Mouse (Mus musculus) thymus, postnatal 0 days (tissue): ENCODE results near the gene Fam161a. TPM values are rescaled to one million over a fixed set of nuclear protein-coding genes. Genes with fewer than 3 reads are reported as not detected.

ENCODE experiments used
- DNase-seq: peaks from one replicate; pipeline ENCODE4 v3.0.0-alpha.2; 2015; ENCODE audit warnings: low spot score
- polyA plus RNA-seq: library from polyadenylated mRNA; unstranded; fragments of >200 nt; fragmentation: Nextera tagmentation; extraction: Ambion mirVana; gene quantifications from 2 replicates; pipeline ENCODE4 v1.2.1, GENCODE M21; 2015

The Fam161a gene
- polyA plus RNA-seq: 1.3 and 2.0 TPM in 2 replicates

- peak; percentile 61 for DNase-seq
These were observed at the start of gene Fam161a for GRCm38 (mm10) chr11:23007481-23008180. Fam161a (plus strand) TSS chr11:23007531.

GRCm38 (mm10) chr11:22957791-22958374 lies 49.4 kb upstream of the Fam161a start:
- DNase-seq: no peak

GRCm38 (mm10) chr11:22962101-22962500 lies 45.2 kb upstream of the Fam161a start:
- no peak for DNase-seq

- no peak for DNase-seq
These were observed 42.9 kb upstream of the Fam161a start for GRCm38 (mm10) chr11:22964401-22964800.

- peak; percentile 13 for DNase-seq
These were observed 41.8 kb upstream of the Fam161a start for GRCm38 (mm10) chr11:22965503-22965902.

- peak; percentile 49 for DNase-seq
These were observed 37.8 kb upstream of the Fam161a start for GRCm38 (mm10) chr11:22969486-22969885.

- no peak for DNase-seq
These were observed 36.8 kb upstream of the Fam161a start for GRCm38 (mm10) chr11:22970546-22970945.

GRCm38 (mm10) chr11:22971835-22972709 lies 35.3 kb upstream of the Fam161a start, which contains the start of gene Zrsr1:
Zrsr1 (plus strand) TSS chr11:22972005.
- peak; percentile 78 for DNase-seq

- peak; percentile 80 for DNase-seq
These were observed 34.4 kb upstream of the Fam161a start for GRCm38 (mm10) chr11:22972746-22973526.

- DNase-seq: no peak
These were observed 33.7 kb upstream of the Fam161a start for GRCm38 (mm10) chr11:22973599-22973998.

- no peak for DNase-seq
These were observed 29.1 kb upstream of the Fam161a start for GRCm38 (mm10) chr11:22978215-22978614.

- no peak for DNase-seq
These were observed 28.6 kb upstream of the Fam161a start for GRCm38 (mm10) chr11:22978711-22979110.

- no peak for DNase-seq
These were observed 28.1 kb upstream of the Fam161a start for GRCm38 (mm10) chr11:22979221-22979620.

GRCm38 (mm10) chr11:22981041-22981440 lies 26.3 kb upstream of the Fam161a start:
- DNase-seq: no peak

- no peak for DNase-seq
These were observed 25.8 kb upstream of the Fam161a start for GRCm38 (mm10) chr11:22981543-22981950.

GRCm38 (mm10) chr11:22981984-22982757 lies 25.2 kb upstream of the Fam161a start, which contains the start of the genes Gm28048 and Commd1:
Gm28048 (minus strand) TSS chr11:22982090.
Commd1 (minus strand) TSS chr11:22982382.
- DNase-seq: peak; percentile 95

- DNase-seq: no peak
These were observed 24.5 kb upstream of the Fam161a start for GRCm38 (mm10) chr11:22982846-22983245.

- DNase-seq: no peak
These were observed 21.8 kb upstream of the Fam161a start for GRCm38 (mm10) chr11:22985510-22985909.

- peak; percentile 70 for DNase-seq
These were observed 20.0 kb upstream of the Fam161a start for GRCm38 (mm10) chr11:22987357-22987756.

GRCm38 (mm10) chr11:22989786-22990185 lies 17.5 kb upstream of the Fam161a start:
- no peak for DNase-seq
